In the genomic region with DNA sequence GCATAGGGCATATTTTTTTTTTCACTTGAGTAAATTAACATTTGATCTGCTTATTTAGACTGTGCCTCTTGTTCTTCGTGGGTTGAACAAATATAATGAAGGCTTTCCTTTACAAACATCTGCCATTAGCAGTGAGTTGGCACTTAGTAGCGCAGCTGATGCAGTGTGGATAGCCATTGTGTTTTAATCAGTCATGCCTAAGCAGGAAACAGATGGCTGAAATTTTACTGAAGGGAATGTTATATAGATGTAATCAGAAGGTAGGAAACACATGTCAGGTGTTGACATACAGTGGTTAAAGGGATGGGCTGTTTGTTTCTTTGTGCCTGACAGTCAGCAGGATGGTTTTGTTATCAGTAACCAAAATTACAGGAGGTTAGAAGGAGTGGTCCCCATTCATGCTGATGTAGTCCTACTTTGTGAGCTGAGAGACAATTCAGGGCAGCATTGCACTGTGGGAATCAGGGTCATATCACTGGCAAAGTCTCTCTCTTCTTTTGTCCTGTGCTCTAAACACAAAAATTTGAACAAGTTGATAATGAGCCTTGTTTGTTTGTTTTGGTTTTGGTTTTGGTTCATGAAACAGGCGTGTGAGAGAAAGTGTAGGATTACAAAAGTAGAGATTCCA, we compare ENCODE assay signal across 14 mouse cellular contexts.
DNase-seq lines count a peak whose midpoint lies in the region; ATAC-seq lines count a peak whose summit lies in the region.
"Had no signal": no experiment of that assay in that cellular context is flagged by ENCODE, and none has a peak within 500 bp of the region (broad histone marks: within the 10 kb centered on the region; RNA-seq: fewer than 3 reads in every experiment).

No protein-coding gene starts in this region.

- H3K27me3 ChIP-seq in midbrain, embryonic 11.5 days (ENCODE audit: control insufficient read depth, insufficient read depth, low read length), result no peaks in the 10 kb centered on the region
- no peaks in the 10 kb centered on the region for H3K27me3 ChIP-seq in midbrain, embryonic 10.5 days (ENCODE audit: low read depth, poor library complexity, severe bottlenecking)
- H3K27me3 ChIP-seq in embryonic facial prominence, embryonic 14.5 days (replicated peaks; ENCODE audit: control insufficient read depth, insufficient read depth, low read length), result no peaks in the 10 kb centered on the region
- H3K27me3 ChIP-seq in neural tube, embryonic 13.5 days, result no peaks in the 10 kb centered on the region
- H3K27me3 ChIP-seq: heart, embryonic 15.5 days had no signal

- peaks cover 5% of the 10 kb centered on the region; the same call in 1 of the 2 replicates for H3K4me1 ChIP-seq in midbrain, embryonic 11.5 days (ENCODE audit: control insufficient read depth, insufficient read depth, low read length)
- peaks cover 16% of the 10 kb centered on the region for H3K4me1 ChIP-seq in midbrain, embryonic 10.5 days
- H3K4me1 ChIP-seq in embryonic facial prominence, embryonic 14.5 days (ENCODE audit: control insufficient read depth, insufficient read depth, low read length), result no peaks in the 10 kb centered on the region
- H3K4me1 ChIP-seq in neural tube, embryonic 13.5 days (replicated peaks), result peaks cover 12% of the 10 kb centered on the region; the same call in 1 of the 2 replicates
- H3K4me1 ChIP-seq: heart, embryonic 15.5 days had no signal

- no peaks in the 10 kb centered on the region for H3K9me3 ChIP-seq in midbrain, embryonic 11.5 days (ENCODE audit: control insufficient read depth, low read length)
- H3K9me3 ChIP-seq in midbrain, embryonic 10.5 days (replicated peaks), result no peaks in the 10 kb centered on the region
- H3K9me3 ChIP-seq in embryonic facial prominence, embryonic 14.5 days (ENCODE audit: control insufficient read depth, low read length), result no peaks in the 10 kb centered on the region
- H3K9me3 ChIP-seq in neural tube, embryonic 13.5 days, result no peaks in the 10 kb centered on the region
- H3K9me3 ChIP-seq: heart, embryonic 15.5 days had no signal

- H3K4me2 ChIP-seq in midbrain, embryonic 11.5 days, result no peak overlapping the region
- H3K4me2 ChIP-seq in embryonic facial prominence, embryonic 14.5 days (ENCODE audit: low read depth, low read length), result no peak overlapping the region
- no peak overlapping the region for H3K4me2 ChIP-seq in neural tube, embryonic 13.5 days
- H3K4me2 ChIP-seq: heart, embryonic 15.5 days had no signal

- peak; percentile 52 for ATAC-seq in midbrain, embryonic 11.5 days (ENCODE audit: low FRiP score)
- 0 out of 2 replicates have a peak, but pooled peaks have one; percentile 37 for ATAC-seq in embryonic facial prominence, embryonic 14.5 days (ENCODE audit: low read depth)
- ATAC-seq in hematopoietic stem cell, adult 5-6 weeks (replicated peaks in 1 of 2; ENCODE audit: insufficient read depth in 1 of 2, low FRiP score in 2 of 2, low TSS enrichment in 1 of 2, low read depth in 1 of 2, poor library complexity in 2 of 2, severe bottlenecking in 2 of 2), result peak; percentile 91 to 97
- peak; percentile 81 for ATAC-seq in neural tube, embryonic 13.5 days (ENCODE audit: low read depth)
- ATAC-seq: intestine, postnatal 0 days had no signal

- H3K9ac ChIP-seq in midbrain, embryonic 11.5 days (ENCODE audit: low read length), result no peak overlapping the region
- no peak overlapping the region for H3K9ac ChIP-seq in embryonic facial prominence, embryonic 14.5 days (ENCODE audit: low read depth, low read length)
- no peak overlapping the region for H3K9ac ChIP-seq in neural tube, embryonic 13.5 days
- H3K9ac ChIP-seq: heart, embryonic 15.5 days; liver, embryonic 14.5 days had no signal

- WGBS in midbrain, embryonic 11.5 days, result 61% methylated on average over 3 of the region's 3 CpGs
- 70% methylated on average over 3 of the region's 3 CpGs for WGBS in midbrain, embryonic 10.5 days
- WGBS in embryonic facial prominence, embryonic 14.5 days, result 40% methylated on average over 3 of the region's 3 CpGs
- WGBS in neural tube, embryonic 13.5 days, result 39% methylated on average over 3 of the region's 3 CpGs

- no peak overlapping the region for H3K27ac ChIP-seq in midbrain, embryonic 11.5 days (ENCODE audit: low read depth, low read length)
- H3K27ac ChIP-seq in midbrain, embryonic 10.5 days (replicated peaks), result no peak overlapping the region; the same call in 1 of the 2 replicates
- H3K27ac ChIP-seq in embryonic facial prominence, embryonic 14.5 days (replicated peaks; ENCODE audit: low read depth, low read length), result no peak overlapping the region
- 0 out of 2 replicates have a peak overlapping the region, but pooled peaks have one; percentile 49 for H3K27ac ChIP-seq in neural tube, embryonic 13.5 days (replicated peaks)
- H3K27ac ChIP-seq: heart, embryonic 15.5 days; liver, embryonic 14.5 days had no signal

- DNase-seq in midbrain, embryonic 11.5 days (ENCODE audit: low spot score, missing footprints), result no peak
- no peak for DNase-seq in midbrain, embryonic 10.5 days (ENCODE audit: low spot score)
- peak; percentile 50 for DNase-seq in embryonic facial prominence, embryonic 14.5 days (ENCODE audit: low spot score)
- DNase-seq in spleen, postnatal 14 days (ENCODE audit: low spot score in 2 of 2), result no peak
- DNase-seq in adrenal gland, adult (ENCODE audit: inconsistent age in 2 of 2, low spot score in 1 of 2), result no peak
- DNase-seq in left cerebral cortex, adult 11 months (ENCODE audit: low spot score), result no peak
- DNase-seq: adrenal gland, postnatal 14 days; gastrocnemius, postnatal 25 days; left cerebral cortex, postnatal 4 days had no signal

- H3K4me3 ChIP-seq in midbrain, embryonic 11.5 days (ENCODE audit: low read depth, low read length), result no peak overlapping the region
- no peak overlapping the region for H3K4me3 ChIP-seq in midbrain, embryonic 10.5 days
- H3K4me3 ChIP-seq in embryonic facial prominence, embryonic 14.5 days (ENCODE audit: low read depth, low read length), result no peak overlapping the region
- no peak overlapping the region for H3K4me3 ChIP-seq in neural tube, embryonic 13.5 days
- H3K4me3 ChIP-seq: heart, embryonic 15.5 days had no signal

- no peaks in the 10 kb centered on the region for H3K36me3 ChIP-seq in midbrain, embryonic 11.5 days (ENCODE audit: control insufficient read depth, insufficient read depth, low read length)
- H3K36me3 ChIP-seq in midbrain, embryonic 10.5 days, result no peaks in the 10 kb centered on the region
- H3K36me3 ChIP-seq in embryonic facial prominence, embryonic 14.5 days (ENCODE audit: control insufficient read depth, insufficient read depth, low read length), result no peaks in the 10 kb centered on the region
- H3K36me3 ChIP-seq in neural tube, embryonic 13.5 days, result no peaks in the 10 kb centered on the region
- H3K36me3 ChIP-seq: heart, embryonic 15.5 days had no signal

Comparison
In these comparisons a context has a peak if more than half of its experiments do, and no peak if none do; other contexts are left out.
1. ATAC-seq: peak in every context shown above with its lines; median percentile 94 in hematopoietic stem cell, adult 5-6 weeks; 81 in neural tube, embryonic 13.5 days; 52 in midbrain, embryonic 11.5 days; 37 in embryonic facial prominence, embryonic 14.5 days.